Mouse (Mus musculus) kidney, postnatal 0 days (tissue): Measurements from ENCODE around the gene Fam155a. TPM values are rescaled to one million over a fixed set of nuclear protein-coding genes. Genes with fewer than 3 reads are reported as not detected.

Source experiments
- ATAC-seq: fragments of 200-750 bp; cut with Nextera tagmentation; replicated peaks from 2 replicates; pipeline ENCODE4 v1.8.0; 2017; ENCODE audit warnings: low read depth, moderate number of reproducible peaks, moderate TSS enrichment, moderate library complexity; ENCODE audit not compliant: low FRiP score
- DNase-seq: peaks from one replicate; pipeline ENCODE4 v3.0.0-alpha.2; 2016; ENCODE audit warnings: low spot score
- H3K27ac ChIP-seq: fragments of 300-500 bp; sonication (generic); 2 replicates; pipeline ENCODE4 v1.5.1; 2014; ENCODE audit warnings: mild to moderate bottlenecking
- H3K27me3 ChIP-seq: fragments of 300-500 bp; sonication (generic); 2 replicates; pipeline ENCODE4 v1.6.1; 2014; ENCODE audit warnings: low read length, mixed read lengths; ENCODE audit not compliant: insufficient read depth
- H3K36me3 ChIP-seq: fragments of 300-500 bp; sonication (generic); 2 replicates; pipeline ENCODE4 v1.6.1; 2014; ENCODE audit warnings: low read length, mixed read lengths; ENCODE audit not compliant: insufficient read depth
- H3K4me1 ChIP-seq: fragments of 300-500 bp; sonication (generic); replicated peaks from 2 replicates; pipeline ENCODE4 v1.6.1; 2014; ENCODE audit warnings: antibody characterized with exemption, low read length, mixed read lengths; ENCODE audit not compliant: insufficient read depth
- H3K4me2 ChIP-seq: fragments of 300-500 bp; sonication (generic); 2 replicates; pipeline ENCODE4 v1.6.1; 2014; ENCODE audit warnings: mild to moderate bottlenecking, low read length, moderate library complexity, mixed read lengths
- H3K4me3 ChIP-seq: fragments of 300-500 bp; sonication (generic); replicated peaks from 2 replicates; pipeline ENCODE4 v1.5.1; 2014; ENCODE audit warnings: low read depth, low read length
- H3K9ac ChIP-seq: fragments of 300-500 bp; sonication (generic); 2 replicates; pipeline ENCODE4 v1.6.1; 2014; ENCODE audit warnings: low read depth, low read length
- H3K9me3 ChIP-seq: fragments of 300-500 bp; sonication (generic); replicated peaks from 2 replicates; pipeline ENCODE4 v1.6.1; 2016; ENCODE audit warnings: low read length, inconsistent platforms, mixed read lengths
- CTCF ChIP-seq: IDR thresholded peaks from 2 replicates; pipeline ENCODE4 v1.5.1; 2016; ENCODE audit warnings: antibody characterized with exemption, low read depth, mild to moderate bottlenecking, moderate library complexity
- WGBS: fragments of 180-500 bp; shearing (Covaris S2); extraction: QIAGEN DNeasy Blood & Tissue Kit; methylation state at CpG from one replicate; pipeline ENCODE4 v1.1.7; 2014; 5-methylcytosine and 5-hydroxymethylcytosine counted together
- polyA plus RNA-seq: library from polyadenylated mRNA; unstranded; fragments of >200 nt; fragmentation: Nextera tagmentation; extraction: Ambion mirVana; gene quantifications from 2 replicates; pipeline ENCODE4 v1.2.1, GENCODE M21; 2015

Fam155a gene
- polyA plus RNA-seq, 1 experiment from 2014 or later = 0.14 TPM

GRCm38 (mm10) chr8:9453742-9454141 is 317.2 kb downstream of the Fam155a start:
- 90% methylated on average over 5 of the region's 5 CpGs for WGBS
- ATAC-seq (no peak), DNase-seq (no peak)
- Histone ChIP-seq H3K9ac (no peak overlapping the region), H3K9me3 (no peaks in the 10 kb centered on the region), H3K4me3 (no peak overlapping the region), H3K4me1 (no peaks in the 10 kb centered on the region), H3K36me3 (no peaks in the 10 kb centered on the region), H3K27me3 (no peaks in the 10 kb centered on the region), H3K4me2 (no peak overlapping the region), H3K27ac (no peak overlapping the region)
- TF ChIP-seq CTCF = no peak

- Histone ChIP-seq H3K27me3 (no peaks in the 10 kb centered on the region), H3K4me2 (no peak overlapping the region), H3K9ac (no peak overlapping the region), H3K27ac (no peak overlapping the region), H3K4me3 (no peak overlapping the region), H3K4me1 (no peaks in the 10 kb centered on the region), H3K36me3 (no peaks in the 10 kb centered on the region), H3K9me3 (no peaks in the 10 kb centered on the region)
- ATAC-seq (no peak), DNase-seq (no peak)
- 71% methylated on average over 4 of the region's 4 CpGs for WGBS
- peak; percentile 52; the same call in 1 of the 2 replicates for TF ChIP-seq CTCF
These were observed 319.4 kb downstream of the Fam155a start for GRCm38 (mm10) chr8:9451543-9451942.

- Histone ChIP-seq H3K4me3 (no peak overlapping the region), H3K9me3 (no peaks in the 10 kb centered on the region), H3K36me3 (no peaks in the 10 kb centered on the region), H3K27ac (no peak overlapping the region), H3K27me3 (no peaks in the 10 kb centered on the region), H3K4me2 (no peak overlapping the region), H3K4me1 (no peaks in the 10 kb centered on the region), H3K9ac (no peak overlapping the region)
- no peak for ATAC-seq
- TF ChIP-seq CTCF = no peak
- no peak for DNase-seq
- 67% methylated on average over 7 of the region's 7 CpGs for WGBS
These were observed 322.3 kb downstream of the Fam155a start for GRCm38 (mm10) chr8:9448613-9449012.

GRCm38 (mm10) chr8:9437822-9438221 is 333.1 kb downstream of the Fam155a start:
- H3K36me3 ChIP-seq = no peaks in the 10 kb centered on the region
- no peaks in the 10 kb centered on the region for H3K9me3 ChIP-seq
- no peak overlapping the region for H3K27ac ChIP-seq
- H3K4me2 ChIP-seq = no peak overlapping the region
- H3K9ac ChIP-seq = no peak overlapping the region
- H3K27me3 ChIP-seq = no peaks in the 10 kb centered on the region
- TF ChIP-seq CTCF = no peak
- ATAC-seq (no peak), DNase-seq (no peak)
- WGBS = 78% methylated on average over 4 of the region's 4 CpGs
- H3K4me3 ChIP-seq = no peak overlapping the region
- H3K4me1 ChIP-seq = no peaks in the 10 kb centered on the region

GRCm38 (mm10) chr8:9435501-9435900 is 335.5 kb downstream of the Fam155a start:
- H3K27ac ChIP-seq = no peak overlapping the region
- no peaks in the 10 kb centered on the region for H3K27me3 ChIP-seq
- H3K9ac ChIP-seq = no peak overlapping the region
- ATAC-seq (no peak), DNase-seq (peak; percentile 29)
- WGBS = 37% methylated on average over 10 of the region's 10 CpGs
- TF ChIP-seq CTCF = no peak
- H3K4me1 ChIP-seq = no peaks in the 10 kb centered on the region
- H3K36me3 ChIP-seq = no peaks in the 10 kb centered on the region
- H3K4me3 ChIP-seq = no peak overlapping the region
- no peaks in the 10 kb centered on the region for H3K9me3 ChIP-seq
- H3K4me2 ChIP-seq = no peak overlapping the region

GRCm38 (mm10) chr8:9432635-9433372 is 338.2 kb downstream of the Fam155a start:
- 69% methylated on average over 11 of the region's 11 CpGs for WGBS
- no peak overlapping the region for H3K4me2 ChIP-seq
- no peak overlapping the region for H3K27ac ChIP-seq
- H3K9ac ChIP-seq = no peak overlapping the region
- no peak for TF ChIP-seq CTCF
- DNase-seq = no peak
- H3K36me3 ChIP-seq = no peaks in the 10 kb centered on the region
- no peak overlapping the region for H3K4me3 ChIP-seq
- no peaks in the 10 kb centered on the region for H3K27me3 ChIP-seq
- ATAC-seq = peak; percentile 71; the same call in 1 of the 2 replicates
- H3K4me1 ChIP-seq = no peaks in the 10 kb centered on the region
- H3K9me3 ChIP-seq = no peaks in the 10 kb centered on the region
